Mouse (Mus musculus) kidney, adult 2 months (tissue): ENCODE results near the gene Sh3kbp1.

Source experiments
- CTCF ChIP-seq: fragments of 200-500 bp; conservative IDR thresholded peaks from 2 replicates; pipeline ENCODE4 v1.5.1; 2011; ENCODE audit warnings: low read depth, mild to moderate bottlenecking, control low read depth, low read length, moderate library complexity, mixed read lengths; ENCODE audit not compliant: insufficient read depth, insufficient read length
- POLR2A ChIP-seq: fragments of 200-500 bp; IDR thresholded peaks from one replicate; pipeline ENCODE4 v1.6.1; 2011; ENCODE audit warnings: low read depth, low read length, control low read depth

- TF ChIP-seq POLR2A = no peak
- no peak for TF ChIP-seq CTCF
These were observed 368.7 kb downstream of the Sh3kbp1 start for GRCm38 (mm10) chrX:159995808-159996207.
